Mouse (Mus musculus) embryonic facial prominence, embryonic 14.5 days (tissue): ENCODE data around the gene Pfkfb3. TPM values are rescaled to one million over a fixed set of nuclear protein-coding genes. Genes with fewer than 3 reads are reported as not detected.

ENCODE experiments used
- ATAC-seq: fragments of 200-750 bp; cut with Nextera tagmentation; 2 replicates; pipeline ENCODE4 v1.8.0; 2017; ENCODE audit warnings: low read depth, moderate number of reproducible peaks, moderate TSS enrichment
- DNase-seq: peaks from one replicate; pipeline ENCODE4 v3.0.0-alpha.2; 2015; ENCODE audit warnings: low spot score
- H3K27ac ChIP-seq: fragments of 300-500 bp; sonication (generic); replicated peaks from 2 replicates; pipeline ENCODE4 v1.5.1; 2014; ENCODE audit warnings: low read depth, mild to moderate bottlenecking, low read length, moderate library complexity
- H3K27me3 ChIP-seq: fragments of 300-500 bp; sonication (generic); replicated peaks from 2 replicates; pipeline ENCODE4 v1.6.1; 2014; ENCODE audit warnings: low read length; ENCODE audit not compliant: control insufficient read depth, insufficient read depth
- H3K36me3 ChIP-seq: fragments of 300-500 bp; sonication (generic); 2 replicates; pipeline ENCODE4 v1.6.1; 2014; ENCODE audit warnings: low read length, mixed read lengths; ENCODE audit not compliant: control insufficient read depth, insufficient read depth
- H3K4me1 ChIP-seq: fragments of 300-500 bp; sonication (generic); 2 replicates; pipeline ENCODE4 v1.6.1; 2014; ENCODE audit warnings: antibody characterized with exemption, low read length; ENCODE audit not compliant: control insufficient read depth, insufficient read depth
- H3K4me2 ChIP-seq: fragments of 300-500 bp; sonication (generic); 2 replicates; pipeline ENCODE4 v1.6.1; 2014; ENCODE audit warnings: low read depth, mild to moderate bottlenecking, low read length, moderate library complexity, mixed read lengths
- H3K4me3 ChIP-seq: fragments of 300-500 bp; sonication (generic); 2 replicates; pipeline ENCODE4 v1.5.1; 2014; ENCODE audit warnings: low read depth, mild to moderate bottlenecking, low read length
- H3K9ac ChIP-seq: fragments of 300-500 bp; sonication (generic); 2 replicates; pipeline ENCODE4 v1.6.1; 2014; ENCODE audit warnings: low read depth, mild to moderate bottlenecking, low read length, moderate library complexity, mixed read lengths
- H3K9me3 ChIP-seq: fragments of 300-500 bp; sonication (generic); 2 replicates; pipeline ENCODE4 v1.6.1; 2016; ENCODE audit warnings: low read length; ENCODE audit not compliant: control insufficient read depth
- whole genome bisulfite sequencing: fragments of 180-500 bp; shearing (Covaris S2); extraction: QIAGEN DNeasy Blood & Tissue Kit; methylation state at CpG from one replicate; pipeline ENCODE4 v1.1.7; 2014; 5-methylcytosine and 5-hydroxymethylcytosine counted together
- polyA plus RNA-seq: library from polyadenylated mRNA; unstranded; fragments of >200 nt; fragmentation: Nextera tagmentation; extraction: Ambion mirVana; gene quantifications from 2 replicates; pipeline ENCODE4 v1.2.1, GENCODE M21; 2014

The Pfkfb3 gene
- polyA plus RNA-seq, 1 experiment from 2014 or later: 9.2 TPM

- no peak overlapping the region for H3K4me3 ChIP-seq
- no peak overlapping the region for H3K27ac ChIP-seq
- no peaks in the 10 kb centered on the region for H3K9me3 ChIP-seq
- DNase-seq (no peak), ATAC-seq (no peak)
- H3K4me2 ChIP-seq: no peak overlapping the region
- WGBS: 95% methylated on average over 1 of the region's 1 CpGs
- no peak overlapping the region for H3K9ac ChIP-seq
- H3K4me1 ChIP-seq: no peaks in the 10 kb centered on the region
- H3K27me3 ChIP-seq: no peaks in the 10 kb centered on the region
- no peaks in the 10 kb centered on the region for H3K36me3 ChIP-seq
These were observed 19.8 kb upstream of the Pfkfb3 start for GRCm38 (mm10) chr2:11573684-11574083.

DNA sequence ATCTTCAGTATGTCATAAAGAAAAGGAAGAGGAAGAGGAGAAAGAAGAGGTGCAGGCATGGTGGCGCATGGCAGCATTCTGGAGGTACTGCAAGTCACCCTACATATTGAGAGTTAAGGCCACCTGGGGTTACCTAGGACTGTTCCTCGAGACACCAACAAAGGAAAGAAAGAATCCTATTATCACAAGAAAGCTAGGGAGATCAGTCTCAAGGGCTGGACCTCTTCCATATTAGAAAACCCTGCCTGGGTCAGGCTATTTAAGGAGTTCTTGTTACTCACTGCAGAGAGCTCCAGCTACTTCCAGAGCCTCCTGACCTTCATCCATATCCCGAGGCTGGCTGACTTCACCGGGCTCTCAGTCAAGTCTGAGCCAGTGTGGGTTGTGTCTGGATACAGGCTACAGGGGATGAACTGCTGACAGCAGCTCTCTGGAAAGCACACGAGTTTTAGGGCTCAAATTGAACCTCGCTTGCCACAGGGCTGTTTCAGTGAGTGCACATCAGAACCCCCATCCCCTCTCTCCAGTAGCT lies 17.2 kb upstream of the Pfkfb3 start:
- no peak for DNase-seq
- Histone ChIP-seq H3K36me3 (no peaks in the 10 kb centered on the region), H3K4me1 (no peaks in the 10 kb centered on the region), H3K27ac (no peak overlapping the region), H3K9me3 (no peaks in the 10 kb centered on the region), H3K27me3 (no peaks in the 10 kb centered on the region), H3K4me2 (no peak overlapping the region), H3K4me3 (no peak overlapping the region), H3K9ac (no peak overlapping the region)
- no peak for ATAC-seq
- 43% methylated on average over 5 of the region's 6 CpGs for WGBS

- Histone ChIP-seq H3K4me2 (no peak overlapping the region), H3K9ac (no peak overlapping the region), H3K36me3 (no peaks in the 10 kb centered on the region), H3K27me3 (no peaks in the 10 kb centered on the region), H3K4me1 (no peaks in the 10 kb centered on the region), H3K4me3 (no peak overlapping the region), H3K27ac (no peak overlapping the region), H3K9me3 (no peaks in the 10 kb centered on the region)
- DNase-seq (no peak), ATAC-seq (no peak)
- WGBS: 87% methylated on average over 7 of the region's 7 CpGs
These were observed 14.6 kb upstream of the Pfkfb3 start for GRCm38 (mm10) chr2:11568471-11568870.

GRCm38 (mm10) chr2:11567781-11568362 lies 14.0 kb upstream of the Pfkfb3 start:
- Histone ChIP-seq H3K36me3 (no peaks in the 10 kb centered on the region), H3K4me3 (no peak overlapping the region), H3K9me3 (no peaks in the 10 kb centered on the region), H3K27ac (no peak overlapping the region), H3K9ac (no peak overlapping the region), H3K27me3 (no peaks in the 10 kb centered on the region), H3K4me2 (no peak overlapping the region), H3K4me1 (no peaks in the 10 kb centered on the region)
- 57% methylated on average over 4 of the region's 4 CpGs for WGBS
- DNase-seq (no peak), ATAC-seq (no peak)

- Histone ChIP-seq H3K9me3 (no peaks in the 10 kb centered on the region), H3K36me3 (no peaks in the 10 kb centered on the region), H3K4me3 (no peak overlapping the region), H3K27ac (no peak overlapping the region), H3K4me1 (no peaks in the 10 kb centered on the region), H3K27me3 (no peaks in the 10 kb centered on the region), H3K4me2 (no peak overlapping the region), H3K9ac (no peak overlapping the region)
- ATAC-seq (no peak), DNase-seq (no peak)
- 84% methylated on average over 3 of the region's 3 CpGs for WGBS
These were observed 13.0 kb upstream of the Pfkfb3 start for GRCm38 (mm10) chr2:11566898-11567297.

DNA sequence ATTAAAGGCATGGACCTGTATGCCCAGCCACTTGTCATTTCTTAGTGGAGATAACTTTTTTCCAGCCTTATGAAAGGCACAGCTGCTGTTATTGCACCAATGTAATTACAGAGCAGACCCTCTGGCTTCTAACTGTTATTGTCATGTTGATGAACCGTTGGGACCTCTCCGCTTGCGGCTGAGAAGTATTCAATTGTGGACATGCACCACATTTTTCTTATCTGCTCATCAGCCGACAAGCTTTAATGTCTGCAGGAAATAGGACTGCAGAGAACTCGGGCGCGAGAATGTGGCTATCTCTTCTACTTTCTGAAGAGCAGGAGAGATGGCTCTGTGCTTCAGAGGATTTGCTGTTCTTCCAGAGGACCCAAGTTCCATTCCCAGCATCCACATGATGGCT lies 12.4 kb upstream of the Pfkfb3 start:
- 77% methylated on average over 7 of the region's 7 CpGs for WGBS
- no peak overlapping the region for H3K4me2 ChIP-seq

DNA sequence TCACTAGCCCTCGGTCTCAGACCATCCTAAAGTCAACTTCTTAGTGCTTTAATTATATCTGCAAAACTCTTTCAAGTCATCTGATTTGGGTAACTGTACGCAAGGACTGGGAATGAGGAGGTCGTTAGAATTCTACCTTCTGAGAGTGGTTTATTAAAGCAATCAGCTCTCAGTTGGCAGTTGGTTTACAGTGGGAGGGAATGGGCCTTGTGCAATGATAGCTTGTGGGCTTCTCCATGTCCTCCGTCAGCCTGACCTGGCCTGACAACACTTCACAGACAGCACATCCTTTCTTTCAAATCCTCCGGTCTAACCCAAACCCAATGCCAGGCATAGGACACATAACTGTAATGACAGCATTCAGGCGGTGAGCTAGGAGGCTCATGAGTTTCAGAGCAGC lies 10.9 kb upstream of the Pfkfb3 start:
- Histone ChIP-seq H3K9ac (no peak overlapping the region), H3K4me2 (no peak overlapping the region), H3K27me3 (no peaks in the 10 kb centered on the region), H3K27ac (no peak overlapping the region), H3K4me3 (no peak overlapping the region), H3K36me3 (no peaks in the 10 kb centered on the region), H3K9me3 (no peaks in the 10 kb centered on the region), H3K4me1 (no peaks in the 10 kb centered on the region)
- ATAC-seq (no peak), DNase-seq (no peak)
- 84% methylated on average over 6 of the region's 6 CpGs for WGBS

More for the DNA sequence above, 12.4 kb upstream of the Pfkfb3 start:
- H3K9ac ChIP-seq: no peak overlapping the region
- no peak for ATAC-seq
- no peaks in the 10 kb centered on the region for H3K4me1 ChIP-seq
- no peak for DNase-seq
- no peak overlapping the region for H3K27ac ChIP-seq
- no peak overlapping the region for H3K4me3 ChIP-seq
- no peaks in the 10 kb centered on the region for H3K9me3 ChIP-seq
- H3K27me3 ChIP-seq: no peaks in the 10 kb centered on the region
- H3K36me3 ChIP-seq: no peaks in the 10 kb centered on the region

- 89% methylated on average over 17 of the region's 17 CpGs for WGBS
- Histone ChIP-seq H3K4me2 (no peak overlapping the region), H3K36me3 (no peaks in the 10 kb centered on the region), H3K4me1 (no peaks in the 10 kb centered on the region), H3K27me3 (no peaks in the 10 kb centered on the region), H3K4me3 (no peak overlapping the region), H3K27ac (no peak overlapping the region), H3K9me3 (no peaks in the 10 kb centered on the region), H3K9ac (no peak overlapping the region)
- DNase-seq (no peak), ATAC-seq (no peak)
These were observed 9.4 kb upstream of the Pfkfb3 start for GRCm38 (mm10) chr2:11563256-11563655.

GRCm38 (mm10) chr2:11558654-11559053 lies 4.8 kb upstream of the Pfkfb3 start:
- H3K4me1 ChIP-seq: no peaks in the 10 kb centered on the region
- H3K4me3 ChIP-seq: no peak overlapping the region
- peaks cover 13% of the 10 kb centered on the region for H3K27me3 ChIP-seq
- ATAC-seq: no peak
- no peak overlapping the region for H3K27ac ChIP-seq
- H3K9me3 ChIP-seq: no peaks in the 10 kb centered on the region
- H3K36me3 ChIP-seq: no peaks in the 10 kb centered on the region
- H3K4me2 ChIP-seq: no peak overlapping the region
- DNase-seq: no peak
- 84% methylated on average over 7 of the region's 7 CpGs for WGBS
- H3K9ac ChIP-seq: no peak overlapping the region
